Mouse (Mus musculus) brain, embryonic 14.5 days (tissue): ENCODE measurements around the gene Kif27. TPM values are rescaled to one million over a fixed set of nuclear protein-coding genes. Genes with fewer than 3 reads are reported as not detected.

Source experiments
- DNase-seq: peaks from one replicate; pipeline ENCODE4 v3.0.0-alpha.2; 2011; ENCODE audit warnings: low read depth
- CTCF ChIP-seq: fragments of 200-500 bp; IDR thresholded peaks from 2 replicates; pipeline ENCODE4 v1.5.1; 2012; ENCODE audit warnings: inconsistent platforms, mild to moderate bottlenecking, moderate library complexity, borderline replicate concordance; ENCODE audit not compliant: insufficient read depth, insufficient read length; ENCODE audit errors: extremely low read depth
- POLR2A ChIP-seq: fragments of 200-500 bp; IDR thresholded peaks from 2 replicates; pipeline ENCODE4 v1.6.1; 2012; ENCODE audit warnings: mild to moderate bottlenecking, inconsistent platforms, borderline replicate concordance; ENCODE audit not compliant: poor library complexity, insufficient read depth, insufficient read length, severe bottlenecking; ENCODE audit errors: extremely low read depth
- polyA plus RNA-seq: library from polyadenylated mRNA; depleted of rRNA; stranded (reverse); fragments of >200 nt; gene quantifications from 2 replicates; pipeline ENCODE4 v1.2.3, GENCODE M21; 2012; rRNA removed

Gene Kif27
- polyA plus RNA-seq, 1 experiment = 2.5 TPM

GRCm38 (mm10) chr13:58273411-58274258 lies 85.3 kb downstream of the Kif27 start:
- TF ChIP-seq POLR2A (no peak; the same call in 1 of the 2 replicates), CTCF (no peak)
- peak; percentile 79 for DNase-seq

DNA sequence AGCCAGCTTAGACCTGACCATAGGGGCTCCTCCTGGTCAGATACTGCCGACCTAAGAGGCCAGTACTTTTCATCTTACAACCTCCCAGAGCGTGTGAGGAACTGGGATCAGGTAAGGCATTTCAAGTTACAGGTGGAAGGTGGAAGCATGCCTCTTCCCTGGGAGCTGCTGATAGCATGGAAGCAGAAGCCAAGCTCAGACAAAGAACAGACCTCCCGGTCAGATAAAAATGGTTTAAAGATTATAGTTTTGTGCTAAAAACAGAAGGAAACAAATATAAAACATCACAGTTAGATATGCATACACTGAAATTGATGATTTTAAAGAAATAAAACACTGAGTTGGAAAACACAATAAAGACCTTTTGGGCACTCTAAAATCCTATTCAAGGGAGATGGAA lies 92.1 kb downstream of the Kif27 start:
- no peak for DNase-seq
- TF ChIP-seq POLR2A = no peak
- TF ChIP-seq CTCF = no peak

- no peak for DNase-seq
- TF ChIP-seq POLR2A (no peak), CTCF (no peak)
These were observed 95.4 kb downstream of the Kif27 start for GRCm38 (mm10) chr13:58263546-58263945.

DNA sequence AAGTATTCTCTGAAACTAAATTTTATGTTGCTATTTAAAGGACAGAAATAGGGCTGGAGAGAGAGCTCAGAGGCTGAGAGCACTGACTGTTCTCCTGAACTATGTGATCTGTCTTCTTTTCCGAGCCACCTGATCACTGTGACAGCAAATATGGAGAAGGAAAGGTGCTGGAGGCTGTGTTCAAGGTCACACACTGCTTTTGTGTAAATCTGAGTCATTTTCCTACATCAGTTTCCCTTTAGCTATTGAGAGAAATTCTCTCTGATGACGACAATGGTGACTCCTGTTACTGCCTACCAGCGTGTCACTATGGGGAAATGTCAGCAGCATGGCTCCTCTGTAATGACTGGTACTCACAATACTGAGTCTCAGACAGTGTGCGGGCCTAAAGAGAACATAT lies 97.2 kb downstream of the Kif27 start:
- no peak for TF ChIP-seq CTCF
- no peak for TF ChIP-seq POLR2A
- DNase-seq = no peak

DNA sequence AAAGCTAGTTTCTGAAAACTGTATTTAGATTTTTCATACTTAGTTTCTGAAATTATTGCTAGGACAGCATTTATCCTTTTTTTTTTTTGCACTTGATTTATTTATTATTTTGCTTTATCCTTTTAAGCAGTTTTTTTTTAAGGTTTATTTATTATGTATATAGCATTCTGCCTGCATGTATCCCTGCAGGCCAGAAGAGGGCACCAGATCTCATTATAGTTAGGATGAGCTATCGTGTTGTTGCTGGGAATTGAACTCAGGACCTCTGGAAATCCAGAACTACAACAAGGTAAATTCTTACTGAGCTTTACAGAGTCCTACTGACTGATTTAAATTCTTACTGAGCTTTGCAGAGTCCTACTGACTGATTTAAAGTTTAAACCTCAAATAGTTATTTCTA lies 105.7 kb downstream of the Kif27 start:
- no peak for DNase-seq
- TF ChIP-seq POLR2A (no peak), CTCF (peak; percentile 9; the same call in 1 of the 2 replicates)

DNA sequence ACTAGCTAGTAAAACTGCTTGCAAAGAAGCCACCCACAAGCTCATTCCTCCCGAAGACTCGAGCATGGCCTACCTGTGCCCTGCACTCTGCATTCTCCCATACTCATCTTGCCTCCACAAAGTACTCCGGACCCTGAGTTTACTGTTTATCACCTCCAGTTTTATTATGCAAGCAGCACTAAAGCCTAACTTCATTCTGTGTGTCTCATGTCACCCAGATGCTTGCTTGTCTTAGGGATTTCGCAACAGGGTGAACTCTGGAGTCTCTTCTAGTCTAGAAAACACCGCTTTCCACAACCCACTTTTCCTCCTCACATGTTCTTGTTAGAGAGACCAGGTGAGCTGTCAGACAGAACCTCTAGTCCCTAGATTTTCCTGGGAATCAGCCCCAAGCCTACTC lies 110.0 kb downstream of the Kif27 start:
- TF ChIP-seq CTCF = no peak
- no peak for TF ChIP-seq POLR2A
- DNase-seq = no peak

Other genes starting within 250 kb of the Kif27 start
- 7.7 and 10.9 TPM in 2 replicates for gene Klhl3, start 245.5 kb downstream of the Kif27 start, polyA plus RNA-seq
- gene Hnrnpa0, start 230.6 kb downstream of the Kif27 start, polyA plus RNA-seq = 391 and 399 TPM in 2 replicates
- gene Idnk, start 201.5 kb downstream of the Kif27 start, polyA plus RNA-seq = 29.3 and 31.0 TPM in 2 replicates
- gene Ubqln1, start 143.5 kb downstream of the Kif27 start, polyA plus RNA-seq = 127 and 128 TPM in 2 replicates
- gene Gkap1, start 83.4 kb downstream of the Kif27 start, polyA plus RNA-seq = 25.0 and 29.5 TPM in 2 replicates
- gene 2210016F16Rik, start 26.1 kb upstream of the Kif27 start, polyA plus RNA-seq = 14.4 and 15.3 TPM in 2 replicates
- gene Rmi1, start 43.1 kb upstream of the Kif27 start, polyA plus RNA-seq = 10.9 and 14.3 TPM in 2 replicates
- gene Hnrnpk, start 44.2 kb upstream of the Kif27 start, polyA plus RNA-seq = 842 and 926 TPM in 2 replicates